Mouse (Mus musculus) cortical plate, adult 2 months (tissue): ENCODE data around the gene Siah1a.

Source experiments
- CTCF ChIP-seq: fragments of 200-500 bp; IDR thresholded peaks from 2 replicates; pipeline ENCODE4 v1.5.1; 2011; ENCODE audit warnings: mild to moderate bottlenecking, control low read depth, low read length; ENCODE audit not compliant: insufficient read depth; ENCODE audit errors: extremely low read depth
- POLR2A ChIP-seq: fragments of 200-500 bp; IDR thresholded peaks from 2 replicates; pipeline ENCODE4 v1.6.1; 2011; ENCODE audit warnings: mild to moderate bottlenecking, low read length, control low read depth; ENCODE audit not compliant: insufficient read depth; ENCODE audit errors: extremely low read depth

- TF ChIP-seq POLR2A (no peak), CTCF (no peak)
Observed at GRCm38 (mm10) chr8:86728224-86728950, 17.3 kb downstream of the Siah1a start.
